Mouse (Mus musculus): ENCODE results near the gene Gm28035. TPM values are rescaled to one million over a fixed set of nuclear protein-coding genes. Genes with fewer than 3 reads are reported as not detected.

Gm28035 gene
- polyA plus RNA-seq, 1 experiment from 2014 or later: 0.26 TPM

- WGBS: 96% methylated on average over 6 of the region's 6 CpGs
- peaks cover 11% of the 10 kb centered on the region for H3K36me3 ChIP-seq (ENCODE audit: control insufficient read depth, insufficient read depth, low read length)
- 0 out of 2 replicates have a peak, but pooled peaks cover 2% of the 10 kb centered on the region for H3K4me1 ChIP-seq (ENCODE audit: control insufficient read depth, insufficient read depth, low read length)
Measured at GRCm38 (mm10) chr2:30263811-30264210, 23.4 kb downstream of the Gm28035 start.

GRCm38 (mm10) chr2:30264671-30265519 is 24.5 kb downstream of the Gm28035 start:
- Histone ChIP-seq H3K9me3 (replicated peaks; ENCODE audit: control insufficient read depth, low read length, poor library complexity, severe bottlenecking) (no peaks in the 10 kb centered on the region), H3K9ac (ENCODE audit: low read depth, low read length) (no peak overlapping the region), H3K36me3 (ENCODE audit: control insufficient read depth, insufficient read depth, low read length) (peaks cover 12% of the 10 kb centered on the region), H3K4me2 (ENCODE audit: low read length) (no peak overlapping the region), H3K4me3 (ENCODE audit: low read depth, low read length) (no peak overlapping the region), H3K4me1 (ENCODE audit: control insufficient read depth, insufficient read depth, low read length) (0 out of 2 replicates have a peak, but pooled peaks cover 2% of the 10 kb centered on the region), H3K27me3 (ENCODE audit: control insufficient read depth, insufficient read depth, low read depth, low read length) (no peaks in the 10 kb centered on the region), H3K27ac (ENCODE audit: low read length) (peak overlapping the region; percentile 61; the same call in 1 of the 2 replicates)
- no peak for ATAC-seq
- WGBS: 78% methylated on average over 7 of the region's 7 CpGs

More at GRCm38 (mm10) chr2:30263811-30264210, 23.4 kb downstream of the Gm28035 start:
- Histone ChIP-seq H3K27me3 (ENCODE audit: control insufficient read depth, insufficient read depth, low read depth, low read length) (no peaks in the 10 kb centered on the region), H3K9ac (ENCODE audit: low read depth, low read length) (no peak overlapping the region), H3K9me3 (replicated peaks; ENCODE audit: control insufficient read depth, low read length, poor library complexity, severe bottlenecking) (no peaks in the 10 kb centered on the region), H3K27ac (ENCODE audit: low read length) (no peak overlapping the region), H3K4me2 (ENCODE audit: low read length) (no peak overlapping the region), H3K4me3 (ENCODE audit: low read depth, low read length) (no peak overlapping the region)
- ATAC-seq: no peak

DNA sequence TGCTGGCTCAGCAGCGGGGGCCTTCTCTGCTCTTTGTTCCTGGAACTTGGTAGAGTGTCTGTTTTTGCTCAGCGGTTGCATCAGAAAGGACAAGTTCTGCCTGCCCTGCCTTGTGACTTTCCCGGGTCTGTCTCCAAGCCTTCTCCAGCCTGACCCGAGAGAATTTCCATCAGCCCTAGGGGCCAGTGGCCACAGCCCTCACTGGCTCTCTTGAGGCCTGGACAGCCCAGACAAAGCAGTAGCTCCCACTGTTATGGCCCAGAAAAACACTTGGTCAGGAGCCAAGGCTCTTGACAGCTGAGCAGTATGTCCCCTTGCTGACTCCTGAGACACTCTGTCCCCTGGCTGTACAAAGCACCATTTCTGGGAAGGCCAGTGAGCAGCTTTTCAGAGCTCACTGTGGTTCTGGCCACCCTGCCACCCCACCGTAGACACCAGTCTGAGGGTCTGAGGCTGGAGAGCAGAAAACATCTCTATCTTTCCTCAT is 25.4 kb downstream of the Gm28035 start, which contains the start of gene Phyhd1:
Phyhd1 (plus strand) TSS at position 437 of the 487 bp plus-strand sequence.
- no peak for ATAC-seq

GRCm38 (mm10) chr2:30266392-30266941 is 26.1 kb downstream of the Gm28035 start:
- Histone ChIP-seq H3K4me2 (ENCODE audit: low read length) (no peak overlapping the region; the same call in 1 of the 2 replicates), H3K36me3 (ENCODE audit: control insufficient read depth, insufficient read depth, low read length) (peaks cover 9% of the 10 kb centered on the region), H3K27me3 (ENCODE audit: control insufficient read depth, insufficient read depth, low read depth, low read length) (no peaks in the 10 kb centered on the region), H3K9me3 (replicated peaks; ENCODE audit: control insufficient read depth, low read length, poor library complexity, severe bottlenecking) (no peaks in the 10 kb centered on the region), H3K27ac (ENCODE audit: low read length) (peak overlapping the region; percentile 61), H3K4me1 (ENCODE audit: control insufficient read depth, insufficient read depth, low read length) (0 out of 2 replicates have a peak, but pooled peaks cover 2% of the 10 kb centered on the region), H3K9ac (ENCODE audit: low read depth, low read length) (no peak overlapping the region), H3K4me3 (ENCODE audit: low read depth, low read length) (no peak overlapping the region)
- no peak for ATAC-seq
- WGBS: 14% methylated on average over 4 of the region's 4 CpGs

More for the DNA sequence above, 25.4 kb downstream of the Gm28035 start, which contains the start of gene Phyhd1:
- WGBS: 29% methylated on average over 5 of the region's 5 CpGs
- Histone ChIP-seq H3K4me2 (ENCODE audit: low read length) (no peak within 1 kb of the TSS; the same call in 1 of the 2 replicates), H3K36me3 (ENCODE audit: control insufficient read depth, insufficient read depth, low read length) (peaks cover 10% of the 10 kb centered on the region), H3K27me3 (ENCODE audit: control insufficient read depth, insufficient read depth, low read depth, low read length) (no peaks in the 10 kb centered on the region), H3K9ac (ENCODE audit: low read depth, low read length) (no peak within 1 kb of the TSS), H3K27ac (ENCODE audit: low read length) (peak within 1 kb of the TSS; percentile 61), H3K4me1 (ENCODE audit: control insufficient read depth, insufficient read depth, low read length) (0 out of 2 replicates have a peak, but pooled peaks cover 2% of the 10 kb centered on the region), H3K4me3 (ENCODE audit: low read depth, low read length) (no peak within 1 kb of the TSS), H3K9me3 (replicated peaks; ENCODE audit: control insufficient read depth, low read length, poor library complexity, severe bottlenecking) (no peaks in the 10 kb centered on the region)

GRCm38 (mm10) chr2:30267466-30267865 is 27.1 kb downstream of the Gm28035 start:
- Histone ChIP-seq H3K27ac (ENCODE audit: low read length) (no peak overlapping the region), H3K4me2 (ENCODE audit: low read length) (no peak overlapping the region), H3K9me3 (replicated peaks; ENCODE audit: control insufficient read depth, low read length, poor library complexity, severe bottlenecking) (no peaks in the 10 kb centered on the region), H3K27me3 (ENCODE audit: control insufficient read depth, insufficient read depth, low read depth, low read length) (no peaks in the 10 kb centered on the region), H3K4me1 (ENCODE audit: control insufficient read depth, insufficient read depth, low read length) (0 out of 2 replicates have a peak, but pooled peaks cover 2% of the 10 kb centered on the region), H3K36me3 (ENCODE audit: control insufficient read depth, insufficient read depth, low read length) (peaks cover 4% of the 10 kb centered on the region), H3K9ac (ENCODE audit: low read depth, low read length) (no peak overlapping the region), H3K4me3 (ENCODE audit: low read depth, low read length) (no peak overlapping the region)
- WGBS: 98% methylated on average over 2 of the region's 2 CpGs
- no peak for ATAC-seq

DNA sequence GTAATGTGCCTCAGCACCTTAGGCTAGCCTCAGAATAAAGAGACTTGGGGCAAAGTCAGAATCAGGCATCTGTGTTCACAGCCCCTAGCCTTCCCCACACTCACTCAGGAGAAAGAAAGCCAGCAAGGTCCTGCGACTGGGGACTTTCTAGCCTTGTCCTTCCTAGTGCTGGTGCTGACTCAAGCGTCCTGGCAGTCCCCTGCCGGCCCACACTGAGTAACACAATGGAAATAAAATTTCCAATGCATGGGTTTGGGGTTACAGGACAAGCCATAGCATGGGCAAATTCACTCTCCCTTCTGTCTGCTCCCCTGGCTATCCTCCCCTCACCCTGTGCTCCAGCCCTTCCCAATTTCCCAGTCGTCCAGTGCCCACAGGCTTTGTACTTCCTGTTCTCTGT is 28.0 kb downstream of the Gm28035 start:
- Histone ChIP-seq H3K9ac (ENCODE audit: low read depth, low read length) (no peak overlapping the region), H3K9me3 (replicated peaks; ENCODE audit: control insufficient read depth, low read length, poor library complexity, severe bottlenecking) (no peaks in the 10 kb centered on the region), H3K4me1 (ENCODE audit: control insufficient read depth, insufficient read depth, low read length) (0 out of 2 replicates have a peak, but pooled peaks cover 2% of the 10 kb centered on the region), H3K27me3 (ENCODE audit: control insufficient read depth, insufficient read depth, low read depth, low read length) (no peaks in the 10 kb centered on the region), H3K36me3 (ENCODE audit: control insufficient read depth, insufficient read depth, low read length) (peaks cover 4% of the 10 kb centered on the region), H3K4me3 (ENCODE audit: low read depth, low read length) (no peak overlapping the region), H3K27ac (ENCODE audit: low read length) (no peak overlapping the region), H3K4me2 (ENCODE audit: low read length) (no peak overlapping the region)
- 65% methylated on average over 4 of the region's 4 CpGs for WGBS
- ATAC-seq: no peak

DNA sequence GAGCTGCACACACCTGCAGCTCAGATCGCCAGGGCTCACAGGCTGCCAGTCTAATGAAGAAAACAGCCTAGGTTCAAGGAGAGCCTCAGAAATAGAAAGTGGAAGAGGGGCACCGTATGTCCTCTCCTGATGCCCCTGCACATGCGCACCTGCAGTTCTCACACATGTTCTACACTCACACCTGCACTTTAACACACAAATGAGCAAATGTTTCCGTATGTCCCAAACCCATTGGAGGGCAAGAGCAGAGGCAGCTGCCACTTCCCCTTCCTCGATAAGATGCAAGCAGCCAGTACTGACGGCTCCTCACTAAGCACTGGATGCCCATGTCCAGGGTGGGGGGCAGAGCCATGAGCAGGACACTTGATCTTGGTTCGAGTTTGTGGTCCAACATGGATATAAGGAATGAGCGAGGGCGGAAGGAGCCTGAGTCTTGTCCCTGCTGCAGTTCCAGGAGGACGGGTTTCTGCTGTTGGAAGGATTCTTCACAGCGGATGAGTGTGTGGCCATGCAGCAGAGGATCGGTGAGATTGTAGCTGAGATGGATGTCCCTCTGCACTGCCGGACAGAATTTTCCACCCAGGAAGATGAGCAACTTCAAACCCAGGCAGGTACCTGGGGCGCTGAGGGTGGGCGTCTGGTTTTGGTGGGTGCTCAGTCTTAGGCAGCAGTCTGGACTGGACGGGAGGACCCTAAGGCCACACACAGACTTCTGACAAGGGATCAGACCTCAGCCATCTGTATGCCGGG is 29.0 kb downstream of the Gm28035 start:
- Histone ChIP-seq H3K9ac (ENCODE audit: low read depth, low read length) (no peak overlapping the region), H3K27me3 (ENCODE audit: control insufficient read depth, insufficient read depth, low read depth, low read length) (no peaks in the 10 kb centered on the region), H3K4me2 (ENCODE audit: low read length) (no peak overlapping the region), H3K4me3 (ENCODE audit: low read depth, low read length) (no peak overlapping the region), H3K9me3 (replicated peaks; ENCODE audit: control insufficient read depth, low read length, poor library complexity, severe bottlenecking) (no peaks in the 10 kb centered on the region), H3K27ac (ENCODE audit: low read length) (no peak overlapping the region; the same call in 1 of the 2 replicates), H3K36me3 (ENCODE audit: control insufficient read depth, insufficient read depth, low read length) (peaks cover 2% of the 10 kb centered on the region), H3K4me1 (ENCODE audit: control insufficient read depth, insufficient read depth, low read length) (0 out of 2 replicates have a peak, but pooled peaks cover 2% of the 10 kb centered on the region)
- 90% methylated on average over 17 of the region's 17 CpGs for WGBS
- ATAC-seq: no peak

GRCm38 (mm10) chr2:30270134-30270533 is 29.8 kb downstream of the Gm28035 start:
- H3K9ac ChIP-seq (ENCODE audit: low read depth, low read length): no peak overlapping the region
- H3K4me3 ChIP-seq (ENCODE audit: low read depth, low read length): no peak overlapping the region
- H3K27me3 ChIP-seq (ENCODE audit: control insufficient read depth, insufficient read depth, low read depth, low read length): no peaks in the 10 kb centered on the region
- peaks cover 2% of the 10 kb centered on the region for H3K36me3 ChIP-seq (ENCODE audit: control insufficient read depth, insufficient read depth, low read length)
- 0 out of 2 replicates have a peak, but pooled peaks cover 2% of the 10 kb centered on the region for H3K4me1 ChIP-seq (ENCODE audit: control insufficient read depth, insufficient read depth, low read length)
- peak; percentile 80 for ATAC-seq
- no peak overlapping the region for H3K4me2 ChIP-seq (ENCODE audit: low read length)
- no peaks in the 10 kb centered on the region for H3K9me3 ChIP-seq (replicated peaks; ENCODE audit: control insufficient read depth, low read length, poor library complexity, severe bottlenecking)
- WGBS: 79% methylated on average over 1 of the region's 1 CpGs
- no peak overlapping the region; the same call in 1 of the 2 replicates for H3K27ac ChIP-seq (ENCODE audit: low read length)
